Mouse (Mus musculus) right cerebral cortex, postnatal 4 days (tissue): Measurements from ENCODE around the gene Gm45713.
"Not testable (repeated sequence)": the region's sequence is repeated elsewhere in the genome, so short reads cannot be mapped to it uniquely, and the experiment has no call there.

ENCODE experiments used
- DNase-seq: peaks from one replicate; pipeline ENCODE4 v3.0.0-alpha.2; 2022

The Gm45713 gene

DNA sequence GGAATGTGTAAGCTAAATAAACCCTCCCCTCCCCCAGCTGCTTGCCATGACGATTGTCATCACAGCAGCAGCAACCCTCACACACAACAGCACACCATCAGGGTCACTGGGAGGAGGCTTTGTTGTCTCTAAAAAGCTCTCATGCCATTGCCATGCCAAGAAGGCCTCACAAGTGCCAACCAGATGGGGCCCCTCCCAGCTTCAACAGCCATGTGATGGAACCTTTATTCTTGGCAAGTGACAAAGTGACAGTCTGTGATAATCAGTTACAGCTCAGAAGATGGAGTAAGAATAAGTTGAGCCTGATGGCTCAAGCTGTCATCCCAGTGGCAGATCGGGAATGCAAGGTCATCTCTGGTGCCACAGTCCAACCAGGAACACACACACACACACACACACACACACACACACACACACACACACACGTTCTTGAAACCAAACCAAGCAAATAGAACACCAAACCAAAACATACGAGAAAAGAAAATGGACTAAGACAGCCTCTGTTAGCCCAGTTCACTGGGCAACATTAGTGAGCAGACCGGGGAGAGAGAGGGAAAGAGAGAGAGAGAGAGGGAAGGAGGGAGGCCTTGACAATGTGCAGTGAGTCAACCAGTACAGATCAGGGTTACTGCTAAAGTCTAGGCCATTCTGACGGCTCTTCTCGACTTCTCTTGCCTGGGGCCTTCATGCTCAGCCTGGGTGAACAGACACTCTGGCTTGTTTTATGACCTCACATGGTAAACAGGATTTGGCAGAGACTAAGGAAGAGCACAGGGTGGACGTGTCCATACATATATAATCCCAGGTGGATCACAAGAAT, 4.1 kb upstream of the Gm45713 start:
- DNase-seq = no peak

- no peak for DNase-seq
Observed at GRCm38 (mm10) chr7:45138403-45138802, 2.4 kb upstream of the Gm45713 start.

- no peak for DNase-seq
Observed at GRCm38 (mm10) chr7:45137171-45138006, 1.4 kb upstream of the Gm45713 start.

DNA sequence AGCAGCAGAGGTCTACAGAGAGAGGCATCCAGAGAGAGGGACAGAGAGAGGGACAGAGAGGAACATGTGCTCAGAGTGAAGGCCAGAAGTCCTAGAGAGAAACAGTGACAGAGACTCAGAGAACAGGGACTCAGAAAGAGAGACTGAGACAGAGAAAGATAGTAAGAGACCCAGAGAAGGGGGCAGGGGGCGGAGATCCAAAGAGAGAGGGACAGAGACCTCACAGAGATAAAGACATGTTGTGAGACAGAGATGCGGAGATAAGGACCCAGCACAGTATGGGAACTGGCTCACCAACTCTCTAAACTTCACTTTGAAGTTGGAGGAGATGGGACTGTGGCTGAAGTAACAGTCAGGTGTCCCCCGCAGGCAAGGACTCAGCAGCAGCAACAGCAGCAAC, 661 bp downstream of the Gm45713 start:
- no peak for DNase-seq

DNA sequence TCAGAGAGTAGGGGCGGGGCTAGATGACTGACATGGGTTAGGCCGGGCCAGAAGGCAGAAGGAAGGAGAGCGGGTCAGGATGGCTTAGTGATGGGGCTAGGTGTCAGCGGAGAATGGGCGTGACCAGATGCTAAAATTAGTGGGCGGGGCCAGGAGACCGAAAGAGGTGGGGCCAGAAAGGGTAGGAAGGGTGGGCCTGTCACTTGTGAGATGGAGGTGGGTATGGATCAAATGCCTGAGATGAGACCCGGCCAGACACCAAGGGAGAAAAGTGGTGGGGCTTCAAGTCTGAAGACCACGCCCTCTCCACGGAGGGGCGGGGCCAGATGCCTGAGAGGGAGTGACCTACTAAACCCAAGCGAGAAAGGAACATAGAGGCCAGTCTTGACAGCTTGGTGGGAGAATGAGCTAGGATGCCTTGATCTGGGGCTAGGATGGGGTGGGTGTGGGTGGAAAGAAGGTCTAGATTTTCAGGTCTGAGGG, 1.4 kb downstream of the Gm45713 start:
- DNase-seq = no peak

DNA sequence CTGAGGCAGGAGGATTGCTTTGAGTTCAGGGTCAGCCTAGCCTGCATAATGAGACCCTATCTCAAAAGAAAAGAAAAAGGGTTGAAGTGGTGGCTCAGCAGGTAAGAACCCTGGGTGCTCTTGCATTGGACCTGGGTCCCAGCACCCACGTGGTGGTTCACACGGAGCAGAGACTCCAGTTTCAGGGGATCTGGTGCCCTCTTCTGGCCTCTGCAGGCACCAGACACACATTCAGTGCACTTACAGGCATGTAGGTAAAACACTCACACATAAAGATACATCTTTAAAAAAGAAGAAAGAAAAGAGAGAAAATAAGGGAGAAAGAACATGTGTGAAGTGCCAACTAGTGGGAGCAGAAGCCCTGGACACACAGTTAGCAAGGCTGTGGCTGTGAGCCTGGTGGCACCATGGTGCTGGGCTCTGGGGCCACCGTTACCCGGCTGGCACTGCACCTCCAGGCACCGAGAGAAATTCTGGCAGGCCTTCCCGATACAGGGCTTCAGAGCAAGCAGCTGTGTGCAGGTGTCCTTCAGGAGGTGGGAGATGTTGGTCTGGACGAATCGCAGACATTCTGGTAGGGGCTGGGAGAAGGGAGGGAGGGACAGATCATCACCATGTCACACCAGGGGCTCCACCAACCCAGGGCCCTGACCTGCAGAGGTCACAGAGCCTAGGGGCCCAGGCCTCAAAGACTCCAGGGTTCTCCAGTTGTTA, 2.4 kb downstream of the Gm45713 start:
- DNase-seq = no peak

DNA sequence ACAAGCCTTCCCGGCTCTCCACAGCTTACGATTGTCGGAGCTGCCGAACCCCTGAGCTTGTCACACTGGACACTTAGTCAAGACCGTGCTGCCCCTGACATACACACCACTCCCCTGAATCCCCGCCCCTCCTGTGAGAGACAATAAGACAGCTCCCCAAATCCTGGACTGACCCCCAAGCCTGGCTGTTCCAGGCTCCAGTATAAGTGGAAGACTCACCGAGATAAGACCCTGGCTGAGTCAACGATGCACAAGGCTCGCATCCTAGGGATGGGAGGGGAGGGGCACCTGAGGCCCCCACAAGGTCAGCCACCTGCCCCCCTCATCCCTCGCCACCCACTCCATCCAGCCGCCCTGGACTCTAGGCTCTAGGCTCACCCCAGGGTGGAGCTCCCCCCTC, 4.2 kb downstream of the Gm45713 start:
- no peak for DNase-seq

- no peak for DNase-seq
Observed at GRCm38 (mm10) chr7:45129776-45130512, 6.1 kb downstream of the Gm45713 start.

DNA sequence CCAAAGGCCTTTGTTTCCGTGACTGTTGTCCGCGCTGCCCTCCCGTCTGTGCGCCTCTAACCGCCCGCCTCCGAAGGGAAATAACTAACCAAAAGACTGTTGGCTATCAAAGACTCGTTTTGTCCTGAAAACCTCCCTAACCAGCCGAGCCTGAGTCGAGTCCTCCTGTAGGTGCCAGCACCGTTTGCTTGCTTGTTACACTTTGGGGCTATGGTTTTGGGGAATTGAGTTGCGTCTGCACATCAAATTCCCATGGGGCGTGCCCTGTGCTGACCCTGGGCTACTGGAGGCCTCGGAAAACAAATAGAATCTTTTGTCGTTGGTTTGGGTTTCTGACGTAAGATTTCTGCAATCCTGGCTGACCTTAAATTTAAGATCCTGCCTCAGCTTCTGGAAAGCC, 6.7 kb downstream of the Gm45713 start:
- DNase-seq = no peak

- peak; percentile 93 for DNase-seq
Observed at GRCm38 (mm10) chr7:45128624-45129246, 7.3 kb downstream of the Gm45713 start, which contains the start of gene Rpl13a. TSS of gene Rpl13a (minus strand) at chr7:45128761.

- no peak for DNase-seq
Observed at GRCm38 (mm10) chr7:45127700-45128224, 8.3 kb downstream of the Gm45713 start.

- DNase-seq = no peak
Observed at GRCm38 (mm10) chr7:45126844-45127699, 9.0 kb downstream of the Gm45713 start.

GRCm38 (mm10) chr7:45126147-45126843, 9.7 kb downstream of the Gm45713 start:
- DNase-seq = no peak

GRCm38 (mm10) chr7:45125649-45126048, 10.4 kb downstream of the Gm45713 start:
- not testable (repeated sequence) for DNase-seq

DNA sequence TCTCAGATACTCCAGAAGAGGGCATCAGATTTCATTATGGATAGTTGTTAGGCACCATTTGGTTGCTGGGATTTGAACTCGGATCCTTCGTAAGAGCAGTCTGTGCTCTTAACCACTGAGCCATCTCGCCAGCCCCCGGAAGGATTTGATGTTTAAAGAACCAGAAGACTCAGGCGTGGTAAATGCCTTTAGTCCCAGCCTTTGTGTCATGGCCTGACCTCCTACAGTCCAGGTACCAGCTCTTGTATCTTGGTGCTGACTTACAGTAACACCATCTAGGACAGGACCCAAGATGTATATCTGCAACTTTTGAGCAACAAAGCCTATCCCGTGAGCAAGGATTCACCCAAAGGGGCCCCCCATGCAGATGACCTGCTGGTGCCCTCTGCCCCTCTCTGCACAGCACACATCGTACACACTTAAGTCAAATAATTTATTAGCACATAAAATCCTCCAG, 10.9 kb downstream of the Gm45713 start:
- DNase-seq = no peak

DNA sequence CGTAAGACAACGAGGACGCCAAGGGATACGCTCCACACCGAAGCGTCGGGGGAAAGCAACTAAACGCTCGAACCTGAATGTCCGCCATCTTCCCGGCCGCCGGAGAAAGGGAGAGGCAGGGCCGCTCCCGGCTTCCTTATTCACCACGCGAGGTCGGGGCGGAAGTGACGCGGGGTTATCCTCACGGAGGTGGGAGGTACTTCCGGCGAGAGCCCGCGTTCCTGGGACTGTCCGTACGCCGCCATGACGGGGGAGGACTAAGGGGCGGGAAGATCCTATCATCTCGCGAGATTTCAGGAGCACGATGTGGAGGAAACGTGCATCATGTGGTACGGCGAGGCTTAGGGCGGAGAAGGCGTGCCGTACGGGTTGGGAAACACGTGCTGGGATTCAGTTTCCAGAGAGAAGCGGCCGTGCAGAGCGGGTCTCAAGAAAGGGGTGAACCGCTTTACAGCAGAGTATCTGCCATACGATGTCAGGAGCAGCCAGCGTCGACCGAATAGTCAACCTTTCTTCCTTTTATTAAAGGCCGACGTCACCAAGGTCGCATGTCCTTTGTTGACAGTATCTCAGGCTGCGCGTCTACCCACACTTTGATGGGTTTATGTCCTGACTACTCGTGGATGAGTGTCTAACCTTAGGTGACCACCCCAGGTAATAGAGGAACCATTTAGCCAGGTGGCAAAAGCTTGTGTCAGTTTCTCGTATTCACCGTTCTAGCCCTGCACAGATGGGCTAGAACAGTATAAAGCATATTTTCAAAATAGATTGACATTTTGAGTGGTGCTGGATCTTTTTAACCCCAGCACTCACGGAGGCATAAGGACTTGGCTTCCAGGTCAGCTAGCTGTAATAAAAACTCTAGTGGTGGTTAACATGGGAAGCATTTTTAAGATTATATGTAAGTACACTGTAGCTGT, 11.5 kb downstream of the Gm45713 start, which contains the start of gene Rps11:
Gene Rps11 (minus strand): TSS at position 216 of the 920 bp plus-strand sequence.
- DNase-seq = peak; percentile 96

- no peak for DNase-seq
Observed at GRCm38 (mm10) chr7:45123186-45123570, 12.9 kb downstream of the Gm45713 start.

- no peak for DNase-seq
Observed at GRCm38 (mm10) chr7:45122561-45123185, 13.4 kb downstream of the Gm45713 start.
